Mouse (Mus musculus): ENCODE measurements around the gene Ifit1bl2. TPM values are rescaled to one million over a fixed set of nuclear protein-coding genes. Genes with fewer than 3 reads are reported as not detected.
"Not testable (repeated sequence)": the region's sequence is repeated elsewhere in the genome, so short reads cannot be mapped to it uniquely, and the experiment has no call there.

The Ifit1bl2 gene
- polyA plus RNA-seq, 1 experiment from 2014 or later = 0.38 TPM

DNA sequence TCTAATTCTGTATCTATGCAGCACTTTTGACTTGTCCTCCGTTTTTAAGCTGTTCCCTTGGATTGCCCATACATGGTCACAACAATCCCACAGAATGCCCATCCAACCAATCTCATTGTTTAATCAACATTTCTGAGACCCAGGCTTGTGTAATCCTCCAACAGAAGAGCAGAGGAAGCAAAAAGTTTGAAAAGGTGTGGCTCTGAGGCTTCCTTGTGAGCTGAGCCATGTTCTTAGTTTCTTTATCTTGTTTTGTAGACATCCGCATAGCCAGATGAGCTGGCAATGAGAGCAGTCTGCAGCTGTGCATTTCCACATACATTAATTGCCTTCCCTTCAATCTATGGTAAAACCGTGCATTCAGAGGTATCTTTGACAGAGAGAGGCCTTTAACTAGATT lies 35.1 kb downstream of the Ifit1bl2 start:
- Histone ChIP-seq H3K4me2 (no peak overlapping the region), H3K27me3 (no peaks in the 10 kb centered on the region), H3K27ac (replicated peaks) (no peak overlapping the region), H3K9ac (no peak overlapping the region), H3K36me3 (no peaks in the 10 kb centered on the region), H3K9me3 (no peaks in the 10 kb centered on the region), H3K4me1 (replicated peaks) (no peaks in the 10 kb centered on the region), H3K4me3 (no peak overlapping the region)
- no peak for ATAC-seq (ENCODE audit: low FRiP score, low read depth)
- WGBS = 92% methylated on average over 3 of the region's 3 CpGs

DNA sequence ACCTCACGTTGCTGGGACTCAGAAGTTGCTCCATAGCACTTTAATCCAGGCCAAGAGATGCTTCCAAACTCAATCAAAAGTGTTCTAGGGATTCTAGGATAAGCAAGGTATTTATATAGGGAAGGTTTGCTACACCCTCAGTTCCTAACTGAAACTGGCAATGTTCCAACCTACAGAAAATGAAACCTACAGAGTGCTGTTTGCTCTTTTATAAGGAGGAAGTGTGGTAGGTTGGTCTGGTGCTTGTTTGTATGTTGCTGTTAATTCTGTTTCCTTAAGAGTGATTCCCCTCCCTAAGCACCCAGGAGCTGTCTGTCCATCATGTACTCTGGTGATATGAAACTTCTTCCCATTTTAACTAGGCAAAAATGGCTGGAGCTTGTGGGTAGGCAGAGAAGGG lies 38.7 kb downstream of the Ifit1bl2 start, which contains the start of gene Ifit1bl1:
Ifit1bl1 (minus strand) TSS at position 69 of the 400 bp plus-strand sequence.
- not testable (repeated sequence) for ATAC-seq (ENCODE audit: low FRiP score, low read depth)

DNA sequence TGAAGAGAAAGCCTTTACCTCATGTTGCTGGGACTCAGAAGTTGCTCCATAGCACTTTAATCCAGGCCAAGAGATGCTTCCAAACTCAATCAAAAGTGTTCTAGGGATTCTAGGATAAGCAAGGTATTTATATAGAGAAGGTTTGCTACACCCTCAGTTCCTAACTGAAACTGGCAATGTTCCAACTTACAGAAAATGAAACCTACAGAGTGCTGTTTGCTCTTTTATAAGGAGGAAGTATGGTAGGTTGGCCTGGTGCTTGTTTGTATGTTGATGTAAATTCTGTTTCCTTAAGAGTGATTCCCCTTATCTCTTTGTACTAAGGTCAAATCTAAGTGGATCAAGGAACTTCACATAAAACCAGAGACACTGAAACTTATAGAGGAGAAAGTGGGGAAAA lies 41.3 kb downstream of the Ifit1bl2 start:
- H3K36me3 ChIP-seq; H3K4me3 ChIP-seq; H3K4me2 ChIP-seq; H3K9ac ChIP-seq; H3K27me3 ChIP-seq; H3K4me1 ChIP-seq (replicated peaks); ATAC-seq (ENCODE audit: low FRiP score, low read depth); H3K9me3 ChIP-seq; H3K27ac ChIP-seq (replicated peaks): not testable (repeated sequence)

More for the DNA sequence above, 38.7 kb downstream of the Ifit1bl2 start, which contains the start of gene Ifit1bl1:
- H3K4me1 ChIP-seq (replicated peaks); H3K9ac ChIP-seq; H3K4me2 ChIP-seq; H3K36me3 ChIP-seq; H3K9me3 ChIP-seq; H3K27ac ChIP-seq (replicated peaks); H3K27me3 ChIP-seq; H3K4me3 ChIP-seq: not testable (repeated sequence)
- 58% methylated on average over 1 of the region's 1 CpGs for WGBS

DNA sequence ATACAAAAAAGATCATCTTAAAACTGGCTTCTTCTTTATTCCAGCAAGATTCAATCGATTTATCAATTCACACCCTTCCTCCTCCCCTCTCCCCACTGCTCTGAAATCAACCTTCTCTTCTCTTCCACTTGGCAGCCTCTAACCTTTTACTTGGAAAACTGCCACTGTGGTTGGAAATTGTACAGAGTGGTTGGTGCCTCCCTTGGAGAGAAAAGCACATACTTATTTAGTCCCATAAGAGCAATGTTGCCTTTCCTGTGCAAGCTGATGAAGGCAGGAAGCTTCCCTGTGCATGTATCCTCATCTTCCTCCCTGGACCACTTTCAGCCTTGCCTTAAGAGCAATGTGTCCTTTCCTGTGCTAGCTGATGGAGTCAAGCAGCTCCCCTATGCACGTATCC lies 42.2 kb downstream of the Ifit1bl2 start:
- Histone ChIP-seq H3K4me1 (replicated peaks) (no peaks in the 10 kb centered on the region), H3K27ac (replicated peaks) (no peak overlapping the region), H3K4me3 (no peak overlapping the region), H3K9ac (no peak overlapping the region), H3K27me3 (no peaks in the 10 kb centered on the region), H3K4me2 (no peak overlapping the region), H3K9me3 (no peaks in the 10 kb centered on the region), H3K36me3 (no peaks in the 10 kb centered on the region)
- ATAC-seq (ENCODE audit: low FRiP score, low read depth) = peak; percentile 42; the same call in 1 of the 2 replicates
- 70% methylated on average over 2 of the region's 2 CpGs for WGBS

DNA sequence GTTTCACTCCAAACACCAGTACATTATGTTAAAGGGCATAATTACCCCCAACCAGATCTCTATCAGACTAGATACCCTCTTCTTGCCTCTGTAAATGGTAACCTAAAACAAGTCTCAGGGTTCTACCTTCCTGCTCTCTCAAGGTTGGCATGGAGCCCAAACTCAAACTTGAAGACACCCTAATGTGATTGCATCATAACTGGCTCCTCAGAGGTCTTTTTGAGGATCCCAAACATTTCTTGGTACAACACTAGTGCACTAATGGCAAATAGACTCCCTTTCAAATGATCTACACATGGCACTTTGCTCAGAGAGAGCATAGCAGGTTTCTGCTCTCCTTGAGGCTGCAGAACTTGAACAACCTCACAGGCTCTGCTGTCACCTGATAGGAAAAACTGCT lies 43.7 kb downstream of the Ifit1bl2 start:
- Histone ChIP-seq H3K36me3 (no peaks in the 10 kb centered on the region), H3K9ac (no peak overlapping the region), H3K4me2 (no peak overlapping the region), H3K4me3 (no peak overlapping the region), H3K4me1 (replicated peaks) (no peaks in the 10 kb centered on the region), H3K27me3 (no peaks in the 10 kb centered on the region), H3K9me3 (no peaks in the 10 kb centered on the region), H3K27ac (replicated peaks) (no peak overlapping the region)
- ATAC-seq (ENCODE audit: low FRiP score, low read depth) = no peak

DNA sequence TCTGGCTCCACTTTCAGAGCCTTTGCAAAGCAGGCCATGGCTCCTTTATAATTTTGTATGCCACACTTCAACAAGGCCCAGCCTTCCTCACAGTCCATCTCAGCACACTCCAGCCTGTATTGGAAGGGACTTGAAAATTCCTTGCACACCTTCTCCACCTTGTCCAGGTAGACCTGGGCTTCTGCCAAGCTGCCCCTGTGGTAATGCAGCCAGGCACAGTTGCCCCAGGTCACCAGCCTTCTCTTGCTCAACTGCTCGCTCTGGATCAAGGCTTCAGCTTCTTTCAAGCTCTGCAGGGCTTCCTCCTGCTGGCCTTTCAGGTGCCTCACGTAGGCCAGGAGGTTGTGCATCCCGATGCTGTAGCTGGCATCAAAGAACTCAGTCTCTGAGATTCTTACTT lies 46.0 kb downstream of the Ifit1bl2 start:
- not testable (repeated sequence) for H3K27ac ChIP-seq (replicated peaks); ATAC-seq (ENCODE audit: low FRiP score, low read depth); H3K4me2 ChIP-seq; H3K4me1 ChIP-seq (replicated peaks); H3K9me3 ChIP-seq; H3K4me3 ChIP-seq; H3K9ac ChIP-seq; H3K36me3 ChIP-seq; H3K27me3 ChIP-seq
- WGBS = 82% methylated on average over 3 of the region's 3 CpGs

DNA sequence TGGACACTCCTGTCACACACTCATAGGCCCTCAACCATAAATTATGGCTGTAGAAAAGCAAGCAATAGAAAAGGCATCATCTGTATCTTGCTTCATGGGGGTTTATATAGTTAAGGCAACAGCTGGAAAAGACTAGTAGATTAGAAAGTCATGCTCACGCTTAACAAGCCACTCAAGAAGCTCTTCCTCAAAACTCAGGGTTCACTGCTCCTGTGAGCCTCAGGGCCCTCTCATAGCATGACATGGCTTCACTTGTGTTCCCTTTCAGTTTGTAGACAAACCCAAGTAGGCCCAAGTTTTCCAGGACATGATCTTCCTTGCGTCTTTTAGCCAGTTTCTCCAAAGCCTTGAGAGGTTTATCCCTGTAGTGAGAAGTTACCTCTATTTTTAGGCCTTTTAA lies 47.1 kb downstream of the Ifit1bl2 start:
- 93% methylated on average over 2 of the region's 2 CpGs for WGBS
- H3K4me1 ChIP-seq (replicated peaks) = no peaks in the 10 kb centered on the region

DNA sequence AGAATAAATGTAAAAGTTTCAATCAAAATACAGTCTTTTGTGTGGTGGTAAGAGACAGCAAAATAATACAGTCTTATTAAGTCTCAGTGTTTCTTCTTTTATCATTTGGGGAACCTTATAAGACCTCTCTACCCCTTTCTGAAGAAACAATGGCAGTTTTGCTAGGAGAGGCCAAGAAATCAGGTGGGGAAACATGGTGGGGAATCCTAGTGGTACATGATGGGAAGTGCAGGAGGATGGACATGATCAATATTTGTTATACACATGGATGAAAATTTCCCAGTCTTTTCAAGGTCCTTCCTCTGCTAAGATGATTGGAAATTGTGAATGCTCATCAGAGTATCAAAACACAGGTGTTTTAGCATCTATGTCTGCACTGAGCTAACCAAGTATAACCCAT lies 51.6 kb downstream of the Ifit1bl2 start:
- H3K9me3 ChIP-seq = no peaks in the 10 kb centered on the region
- no peak overlapping the region for H3K4me3 ChIP-seq
- no peak overlapping the region for H3K4me2 ChIP-seq
- H3K27ac ChIP-seq (replicated peaks) = no peak overlapping the region
- no peaks in the 10 kb centered on the region for H3K27me3 ChIP-seq
- H3K9ac ChIP-seq = no peak overlapping the region
- H3K36me3 ChIP-seq = no peaks in the 10 kb centered on the region
- H3K4me1 ChIP-seq (replicated peaks) = no peaks in the 10 kb centered on the region
- no peak for ATAC-seq (ENCODE audit: low FRiP score, low read depth)

More for the DNA sequence above, 47.1 kb downstream of the Ifit1bl2 start:
- Histone ChIP-seq H3K4me3 (no peak overlapping the region), H3K27ac (replicated peaks) (no peak overlapping the region), H3K27me3 (no peaks in the 10 kb centered on the region), H3K9me3 (no peaks in the 10 kb centered on the region), H3K4me2 (no peak overlapping the region), H3K9ac (no peak overlapping the region), H3K36me3 (no peaks in the 10 kb centered on the region)
- ATAC-seq (ENCODE audit: low FRiP score, low read depth) = no peak

DNA sequence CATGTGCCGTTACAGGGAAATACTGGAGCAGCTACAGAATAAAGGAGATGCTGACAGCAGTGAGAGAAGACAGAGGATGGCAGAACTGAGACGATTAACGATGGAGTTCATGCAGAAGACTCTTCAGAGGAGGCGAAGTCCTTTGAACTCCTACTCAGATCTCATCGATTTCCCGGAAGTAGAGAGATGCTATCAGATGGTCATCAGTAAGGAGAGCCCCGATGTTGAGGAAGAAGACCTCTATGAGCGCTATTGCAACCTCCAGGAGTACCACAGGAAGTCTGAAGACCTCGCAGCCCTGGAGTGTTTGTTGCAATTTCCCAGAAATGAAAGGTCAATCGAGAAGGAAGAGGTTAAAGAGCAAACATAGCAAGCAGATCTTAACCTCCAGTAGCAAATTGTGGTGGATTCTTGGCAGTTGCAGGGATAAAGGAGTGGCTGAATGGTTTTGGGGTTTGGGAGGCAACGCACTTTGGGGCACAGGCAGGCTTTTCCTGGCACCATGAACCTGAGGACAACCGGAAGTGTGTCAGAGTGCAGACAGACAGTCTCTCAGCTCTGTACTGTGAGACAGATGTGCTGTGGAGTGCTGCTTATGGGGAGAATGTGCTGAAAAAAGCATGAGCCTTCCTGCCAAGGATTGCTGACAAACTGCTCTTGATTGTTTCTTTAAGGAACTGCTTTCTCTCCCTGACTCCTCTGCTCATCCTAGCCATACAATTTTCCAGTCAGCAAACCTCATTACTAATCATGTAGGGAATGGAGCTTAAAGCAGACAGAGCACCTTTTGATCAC lies 52.4 kb downstream of the Ifit1bl2 start:
- not testable (repeated sequence) for H3K4me3 ChIP-seq; ATAC-seq (ENCODE audit: low FRiP score, low read depth); H3K9me3 ChIP-seq; H3K36me3 ChIP-seq; H3K4me2 ChIP-seq; H3K9ac ChIP-seq; H3K4me1 ChIP-seq (replicated peaks); H3K27ac ChIP-seq (replicated peaks); H3K27me3 ChIP-seq
- 89% methylated on average over 7 of the region's 12 CpGs for WGBS

DNA sequence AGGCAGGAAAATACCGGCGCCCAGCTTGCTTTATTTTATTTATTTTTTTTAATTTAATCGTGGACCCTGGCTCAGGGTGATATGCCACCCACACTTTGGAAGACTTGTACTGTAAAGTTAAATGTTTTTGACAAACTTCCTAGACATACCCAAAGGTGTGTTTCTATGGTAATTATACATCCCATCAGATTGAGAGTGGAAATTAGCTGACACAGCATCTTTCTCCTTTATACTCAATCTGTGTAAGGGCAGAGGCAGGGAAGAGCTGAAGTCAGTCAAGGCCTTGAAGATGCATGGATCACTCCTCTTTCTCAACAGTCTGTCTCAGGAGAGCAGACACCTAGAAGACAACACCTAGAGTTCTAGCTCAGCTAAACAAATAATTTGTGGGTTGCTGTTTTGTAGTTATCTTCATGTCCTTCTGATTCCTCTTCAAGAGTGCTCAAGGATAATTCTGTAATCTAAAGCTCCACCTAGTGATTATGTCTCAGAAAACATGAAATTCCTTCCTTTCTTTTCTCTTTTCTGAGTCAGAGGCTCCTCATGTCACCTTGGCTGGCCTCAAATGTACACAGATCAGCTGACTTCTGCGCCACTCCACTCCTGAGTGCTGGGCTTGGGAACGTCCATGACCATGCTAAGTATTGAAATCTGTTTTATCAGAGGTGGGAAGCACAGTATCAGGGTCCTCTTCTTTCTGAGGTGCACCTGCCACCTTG lies 54.6 kb downstream of the Ifit1bl2 start:
- H3K36me3 ChIP-seq; H3K4me2 ChIP-seq; ATAC-seq (ENCODE audit: low FRiP score, low read depth); H3K27me3 ChIP-seq; H3K9me3 ChIP-seq; H3K27ac ChIP-seq (replicated peaks); H3K4me3 ChIP-seq; H3K4me1 ChIP-seq (replicated peaks); H3K9ac ChIP-seq: not testable (repeated sequence)
- 70% methylated on average over 5 of the region's 5 CpGs for WGBS

DNA sequence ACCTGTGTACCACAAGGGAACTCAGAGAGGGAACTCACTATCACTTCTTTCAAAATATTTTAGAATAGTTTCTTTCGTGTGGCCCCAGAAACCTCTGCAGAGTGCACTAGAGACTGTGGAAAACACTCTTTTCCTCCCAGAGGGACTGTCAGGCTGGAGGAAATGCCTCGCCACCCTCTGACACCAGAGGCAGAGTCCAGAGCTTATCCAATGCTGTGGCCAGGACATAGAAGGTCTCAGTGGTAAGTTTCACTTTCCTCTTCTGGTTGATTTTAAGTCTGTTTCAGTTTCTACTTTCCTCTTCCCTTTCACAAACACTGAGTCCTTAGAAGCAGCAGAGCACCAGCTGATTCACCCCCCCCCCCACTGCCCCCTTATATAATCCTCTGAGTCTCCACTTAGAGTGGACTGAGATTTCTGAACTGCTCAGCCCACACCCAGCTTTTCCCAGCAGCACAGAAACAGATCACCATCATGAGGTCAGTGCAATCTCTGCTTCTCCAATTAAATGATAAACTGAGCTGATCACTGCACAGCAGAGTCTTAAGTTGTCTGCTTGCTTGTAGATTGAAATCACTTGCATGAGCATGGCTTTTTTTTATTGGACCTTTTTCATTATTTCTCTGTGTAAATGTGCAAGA lies 57.3 kb downstream of the Ifit1bl2 start, which contains the start of gene Ifit3:
Ifit3 (plus strand) TSS at position 406 of the 641 bp plus-strand sequence.
- WGBS = 67% methylated on average over 2 of the region's 2 CpGs
- not testable (repeated sequence) for H3K9me3 ChIP-seq; H3K4me3 ChIP-seq; H3K27me3 ChIP-seq; H3K27ac ChIP-seq (replicated peaks); H3K36me3 ChIP-seq; H3K4me1 ChIP-seq (replicated peaks); H3K4me2 ChIP-seq; ATAC-seq (ENCODE audit: low FRiP score, low read depth); H3K9ac ChIP-seq

DNA sequence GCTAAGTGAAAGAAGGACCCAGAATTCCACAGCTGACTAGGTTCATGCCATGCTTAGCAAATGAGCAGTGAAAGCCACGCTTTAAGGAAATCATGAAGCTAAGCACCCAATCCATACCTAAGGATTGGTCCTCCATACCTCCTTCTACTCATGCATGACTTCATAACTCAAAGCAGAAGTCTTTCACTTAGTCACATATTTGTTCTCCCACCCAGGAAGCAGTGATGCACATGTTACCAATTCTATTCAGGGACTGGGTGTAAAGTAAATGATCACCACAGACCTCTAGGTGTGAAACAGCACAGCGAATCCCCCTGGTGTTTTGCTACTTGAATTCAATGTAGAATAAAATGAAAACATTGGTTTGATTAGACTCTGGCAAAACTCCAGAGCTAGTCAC lies 57.8 kb downstream of the Ifit1bl2 start:
- ATAC-seq (ENCODE audit: low FRiP score, low read depth); H3K4me1 ChIP-seq (replicated peaks); H3K9ac ChIP-seq; H3K4me2 ChIP-seq; H3K36me3 ChIP-seq; H3K27me3 ChIP-seq; H3K9me3 ChIP-seq; H3K4me3 ChIP-seq; H3K27ac ChIP-seq (replicated peaks): not testable (repeated sequence)
- 88% methylated on average over 2 of the region's 2 CpGs for WGBS

Data from hindbrain, embryonic 15.5 days (tissue).